Mouse (Mus musculus) MEL (cell line): ENCODE measurements at regions not wholly inside any gene's neighbourhood (a gene's known extent, or its start where the extent isn't known, plus 50 kb on each side); places are given as distances from the start of the nearest gene placed in this dataset.

ENCODE experiments used
- DNase-seq: peaks from one replicate; pipeline ENCODE4 v3.0.0; 2011; ENCODE audit warnings: low read depth, low spot score
- H3K27ac ChIP-seq: 2 replicates; pipeline ENCODE4 v1.5.1; 2012; ENCODE audit warnings: low read depth, mild to moderate bottlenecking, control low read depth, low read length, moderate library complexity; ENCODE audit not compliant: control insufficient read depth
- H3K27me3 ChIP-seq, 2 experiments: fragments of 150-350 bp in 1 of 2; sonication (generic) in 1 of 2; 2 replicates each; pipeline ENCODE4 v1.6.1; 2012; ENCODE audit warnings: low read length in 2 of 2, mild to moderate bottlenecking in 2 of 2, improper control_type of control experiment in 1 of 2, moderate library complexity in 1 of 2; ENCODE audit not compliant: insufficient read depth in 2 of 2, control insufficient read depth in 1 of 2
- H3K36me3 ChIP-seq, 2 experiments: 2 replicates each; pipeline ENCODE4 v1.6.1; 2012 to 2014; ENCODE audit warnings: low read length in 2 of 2, improper control_type of control experiment in 1 of 2, inconsistent platforms in 1 of 2, mild to moderate bottlenecking in 1 of 2; ENCODE audit not compliant: insufficient read depth in 2 of 2, control insufficient read depth in 1 of 2
- H3K4me1 ChIP-seq, 2 experiments: fragments of 150-350 bp in 1 of 2; sonication (generic) in 1 of 2; 2 replicates each; pipeline ENCODE4 v1.6.1; 2012; ENCODE audit warnings: low read length in 2 of 2, improper control_type of control experiment in 1 of 2, mild to moderate bottlenecking in 1 of 2; ENCODE audit not compliant: insufficient read depth in 2 of 2, control insufficient read depth in 1 of 2
- H3K4me3 ChIP-seq, 2 experiments: fragments of 150-350 bp in 1 of 2; sonication (generic) in 1 of 2; 2 replicates each; pipeline ENCODE4 v1.5.1; 2012; ENCODE audit warnings: low read depth in 2 of 2, low read length in 2 of 2, mild to moderate bottlenecking in 2 of 2, moderate library complexity in 2 of 2, control low read depth in 1 of 2, improper control_type of control experiment in 1 of 2; ENCODE audit not compliant: control insufficient read depth in 1 of 2, insufficient read depth in 1 of 2
- H3K79me2 ChIP-seq: 2 replicates; pipeline ENCODE4 v1.6.1; 2012; ENCODE audit warnings: mild to moderate bottlenecking, low read length, moderate library complexity; ENCODE audit not compliant: control insufficient read depth, poor library complexity, insufficient read depth
- H3K9ac ChIP-seq: 2 replicates; pipeline ENCODE4 v1.6.1; 2012; ENCODE audit warnings: low read depth, mild to moderate bottlenecking, control low read depth, low read length, moderate library complexity; ENCODE audit not compliant: control insufficient read depth, poor library complexity, severe bottlenecking
- H3K9me3 ChIP-seq: fragments of 150-350 bp; sonication (generic); replicated peaks from 2 replicates; pipeline ENCODE4 v1.6.1; 2012; ENCODE audit warnings: mild to moderate bottlenecking, low read length, improper control_type of control experiment, moderate library complexity; ENCODE audit not compliant: insufficient read depth
- BHLHE40 ChIP-seq: IDR thresholded peaks from 2 replicates; pipeline ENCODE4 v1.6.1; 2012; ENCODE audit warnings: low read depth, mild to moderate bottlenecking, inconsistent platforms, low read length, improper control_type of control experiment, borderline replicate concordance
- CTCF ChIP-seq, 3 experiments: IDR thresholded peaks in 2 of 3; conservative IDR thresholded peaks in 1 of 3; 2 replicates each; pipeline ENCODE4 v1.5.1; 2011 to 2012; ENCODE audit warnings: low read length in 3 of 3, low read depth in 2 of 3, mild to moderate bottlenecking in 2 of 3, improper control_type of control experiment in 1 of 3, inconsistent platforms in 1 of 3, mixed read lengths in 1 of 3, moderate library complexity in 1 of 3; ENCODE audit not compliant: control insufficient read depth in 1 of 3, insufficient read depth in 1 of 3, poor library complexity in 1 of 3, severe bottlenecking in 1 of 3
- EP300 ChIP-seq, 2 experiments: IDR thresholded peaks; 2 replicates each; pipeline ENCODE4 v1.6.1; 2011; ENCODE audit warnings: improper control_type of control experiment in 2 of 2, low read length in 2 of 2, low read depth in 1 of 2, mild to moderate bottlenecking in 1 of 2
- ETS1 ChIP-seq: IDR thresholded peaks from 2 replicates; pipeline ENCODE4 v1.6.1; 2012; ENCODE audit warnings: low read depth, mild to moderate bottlenecking, inconsistent platforms, low read length, improper control_type of control experiment, moderate library complexity
- GATA1 ChIP-seq: IDR thresholded peaks from 2 replicates; pipeline ENCODE4 v1.6.1; 2011; ENCODE audit warnings: low read depth, low read length, improper control_type of control experiment
- MAZ ChIP-seq: IDR thresholded peaks from 2 replicates; pipeline ENCODE4 v1.6.1; 2012; ENCODE audit warnings: low read depth, mild to moderate bottlenecking, inconsistent platforms, low read length, improper control_type of control experiment
- MYB ChIP-seq: IDR thresholded peaks from 2 replicates; pipeline ENCODE4 v1.6.1; 2011; ENCODE audit warnings: mild to moderate bottlenecking, low read depth, low read length, improper control_type of control experiment
- MYC ChIP-seq: IDR thresholded peaks from 2 replicates; pipeline ENCODE4 v1.6.1; 2011; ENCODE audit warnings: low read depth, mild to moderate bottlenecking, low read length, improper control_type of control experiment, moderate library complexity
- POLR2A ChIP-seq, 2 experiments: IDR thresholded peaks; 2 replicates each; pipeline ENCODE4 v1.6.1; 2011 to 2012; ENCODE audit warnings: low read length in 2 of 2, mild to moderate bottlenecking in 2 of 2, control low read depth in 1 of 2, improper control_type of control experiment in 1 of 2, low read depth in 1 of 2, moderate library complexity in 1 of 2; ENCODE audit not compliant: control insufficient read depth in 1 of 2, insufficient read depth in 1 of 2, poor library complexity in 1 of 2
- POLR2AphosphoS2 ChIP-seq: IDR thresholded peaks from 2 replicates; pipeline ENCODE4 v1.6.1; 2011; ENCODE audit warnings: low read length, improper control_type of control experiment
- RCOR1 ChIP-seq: IDR thresholded peaks from 2 replicates; pipeline ENCODE4 v1.6.1; 2012; ENCODE audit warnings: low read depth, mild to moderate bottlenecking, inconsistent platforms, low read length, improper control_type of control experiment
- SIN3A ChIP-seq: IDR thresholded peaks from 2 replicates; pipeline ENCODE4 v1.6.1; 2012; ENCODE audit warnings: low read length, improper control_type of control experiment, inconsistent platforms
- TAL1 ChIP-seq: IDR thresholded peaks from 2 replicates; pipeline ENCODE4 v1.6.1; 2012; ENCODE audit warnings: mild to moderate bottlenecking, inconsistent platforms, low read length, moderate library complexity, mixed read lengths
- TCF12 ChIP-seq: IDR thresholded peaks from 2 replicates; pipeline ENCODE4 v1.6.1; 2014; ENCODE audit warnings: low read depth, mild to moderate bottlenecking, inconsistent platforms, low read length, improper control_type of control experiment, moderate library complexity
- ZC3H11A ChIP-seq: IDR thresholded peaks from 2 replicates; pipeline ENCODE4 v1.6.1; 2012; ENCODE audit warnings: low read depth, mild to moderate bottlenecking, inconsistent platforms, low read length, improper control_type of control experiment
- ZMIZ1 ChIP-seq: IDR thresholded peaks from 2 replicates; pipeline ENCODE4 v1.6.1; 2012; ENCODE audit warnings: low read depth, mild to moderate bottlenecking, inconsistent platforms, low read length, improper control_type of control experiment, moderate library complexity
- ZNF384 ChIP-seq: IDR thresholded peaks from 2 replicates; pipeline ENCODE4 v1.6.1; 2012; ENCODE audit warnings: low read depth, mild to moderate bottlenecking, inconsistent platforms, low read length, improper control_type of control experiment

GRCm38 (mm10) chr17:82829415-82829814 lies 385.7 kb upstream of the Pkdcc start:
- Histone ChIP-seq H3K9me3 (no peaks in the 10 kb centered on the region), H3K9ac (no peak overlapping the region), H3K27me3 (no peaks in the 10 kb centered on the region), H3K27ac (no peak overlapping the region), H3K4me1 (peaks cover 0 to 4% of the 10 kb centered on the region in 2 experiments; a peak in 1 of 4 replicates), H3K4me3 (no peak overlapping the region), H3K36me3 (peaks cover 0 to 3% of the 10 kb centered on the region in 2 experiments; a peak in 2 of 4 replicates), H3K79me2 (no peaks in the 10 kb centered on the region)
- DNase-seq, result no peak
- TF ChIP-seq ZMIZ1 (no peak), POLR2AphosphoS2 (no peak), RCOR1 (no peak), CTCF (IDR thresholded peaks at IDR 0.05 in 2 of 3, conservative IDR thresholded peaks at IDR 0.05 in 1 of 3; ENCODE audit: control insufficient read depth in 1 of 3, insufficient read depth in 1 of 3, low read depth in 2 of 3, low read length in 3 of 3, poor library complexity in 1 of 3, severe bottlenecking in 1 of 3) (no peak), ZC3H11A (no peak), MYB (no peak), TAL1 (no peak), ETS1 (no peak), POLR2A (IDR thresholded peaks at IDR 0.05; ENCODE audit: control insufficient read depth in 1 of 2, insufficient read depth in 1 of 2, low read depth in 1 of 2, low read length in 2 of 2, poor library complexity in 1 of 2) (no peak), MYC (no peak)

GRCm38 (mm10) chr17:82834177-82834576 lies 380.9 kb upstream of the Pkdcc start:
- peaks cover 0 to 4% of the 10 kb centered on the region in 2 experiments; a peak in 1 of 4 replicates for H3K4me1 ChIP-seq
- no peaks in the 10 kb centered on the region for H3K27me3 ChIP-seq
- no peaks in the 10 kb centered on the region for H3K79me2 ChIP-seq
- H3K36me3 ChIP-seq, result peaks cover 0 to 4% of the 10 kb centered on the region in 2 experiments; a peak in 2 of 4 replicates
- no peak overlapping the region for H3K9ac ChIP-seq
- peak; percentile 80 for DNase-seq
- no peak overlapping the region for H3K4me3 ChIP-seq
- no peaks in the 10 kb centered on the region for H3K9me3 ChIP-seq
- TF ChIP-seq TCF12, result peak; percentile 96
- peak; percentile 90; the same call in 1 of the 2 replicates for TF ChIP-seq MAZ
- TF ChIP-seq RCOR1, result peak; percentile 95
- peak; percentile 83 for TF ChIP-seq ETS1
- TF ChIP-seq EP300 (IDR thresholded peaks at IDR 0.05; ENCODE audit: low read depth in 1 of 2, low read length in 2 of 2), result peak; percentile 85 to 92
- TF ChIP-seq GATA1, result peak; percentile 89
- no peak for TF ChIP-seq ZNF384
- TF ChIP-seq TAL1, result peak; percentile 78
- TF ChIP-seq MYC, result no peak
- no peak for TF ChIP-seq SIN3A
- TF ChIP-seq BHLHE40, result peak; percentile 46; the same call in 1 of the 2 replicates
- H3K27ac ChIP-seq, result no peak overlapping the region
